Mouse (Mus musculus): ENCODE results near the gene Slain2. TPM values are rescaled to one million over a fixed set of nuclear protein-coding genes. Genes with fewer than 3 reads are reported as not detected.

The Slain2 gene
- polyA plus RNA-seq, 1 experiment from 2014 or later: 17.4 TPM

DNA sequence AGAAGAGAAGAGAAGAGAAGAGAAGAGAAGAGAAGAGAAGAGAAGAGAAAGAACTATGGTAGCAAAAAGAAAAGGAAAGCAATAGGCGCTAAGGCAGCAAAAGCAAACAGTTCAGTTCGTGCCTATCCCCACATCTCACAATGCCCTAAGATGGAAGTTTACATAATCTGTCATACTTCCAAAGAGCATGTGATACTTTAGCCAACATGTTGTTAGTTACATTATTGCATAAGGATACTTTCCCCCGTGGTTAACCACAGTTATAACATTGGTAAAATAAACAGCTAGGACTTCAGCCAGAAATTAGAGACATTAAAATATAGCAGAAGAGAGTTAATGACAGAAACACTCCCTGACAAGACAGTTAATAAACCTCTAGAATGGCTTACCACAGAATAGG lies 30.4 kb upstream of the Slain2 start:
- no peak overlapping the region for H3K27ac ChIP-seq (replicated peaks)
- peaks cover 12% of the 10 kb centered on the region for H3K4me1 ChIP-seq (replicated peaks)
- H3K9me3 ChIP-seq: no peaks in the 10 kb centered on the region
- H3K4me3 ChIP-seq: no peak overlapping the region
- H3K9ac ChIP-seq: no peak overlapping the region
- no peak for ATAC-seq (ENCODE audit: low read depth)
- WGBS: 85% methylated on average over 3 of the region's 3 CpGs
- no peaks in the 10 kb centered on the region for H3K36me3 ChIP-seq
- H3K27me3 ChIP-seq: 0 out of 2 replicates have a peak, but pooled peaks cover 4% of the 10 kb centered on the region
- H3K4me2 ChIP-seq: no peak overlapping the region

DNA sequence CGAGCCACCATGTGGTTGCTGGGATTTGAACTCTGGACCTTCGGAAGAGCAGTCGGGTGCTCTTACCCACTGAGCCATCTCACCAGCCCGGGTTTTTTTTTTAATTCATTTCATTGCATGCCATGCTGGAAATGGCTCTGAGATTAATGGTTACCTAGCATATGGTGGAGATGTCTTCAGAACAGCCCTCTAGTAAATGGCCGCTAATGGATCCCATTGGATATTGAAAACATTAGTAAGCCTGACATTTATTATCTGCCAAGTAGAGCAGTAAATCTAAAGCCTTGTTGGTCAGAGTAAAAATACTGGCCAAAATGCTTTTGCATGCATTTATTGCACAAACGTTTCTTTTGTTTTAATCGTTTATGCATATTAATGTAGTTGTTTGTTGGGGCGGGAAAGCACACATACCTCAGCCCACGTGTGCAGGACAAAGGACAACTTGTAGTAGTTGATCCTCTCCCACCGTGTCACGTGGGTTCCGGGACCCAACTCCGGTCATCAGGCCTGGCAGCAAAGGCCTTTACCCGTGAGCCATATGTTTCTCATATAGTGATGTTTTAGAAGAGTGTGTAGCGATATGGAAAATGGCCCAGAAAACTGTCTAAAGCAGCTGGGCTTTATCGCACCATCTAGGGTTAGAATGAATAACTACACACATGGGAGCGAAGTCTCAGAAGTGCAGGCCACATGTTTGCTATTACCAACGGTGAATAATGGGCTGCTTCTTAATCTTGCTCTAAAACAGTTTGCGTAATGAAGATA lies 27.5 kb upstream of the Slain2 start:
- 49% methylated on average over 19 of the region's 19 CpGs for WGBS
- Histone ChIP-seq H3K9me3 (no peaks in the 10 kb centered on the region), H3K4me3 (no peak overlapping the region), H3K27ac (replicated peaks) (peak overlapping the region; percentile 35; the same call in 1 of the 2 replicates), H3K27me3 (no peaks in the 10 kb centered on the region), H3K36me3 (no peaks in the 10 kb centered on the region), H3K4me1 (replicated peaks) (peaks cover 12% of the 10 kb centered on the region), H3K4me2 (no peak overlapping the region), H3K9ac (no peak overlapping the region)
- peak; percentile 74 for ATAC-seq (ENCODE audit: low read depth)

DNA sequence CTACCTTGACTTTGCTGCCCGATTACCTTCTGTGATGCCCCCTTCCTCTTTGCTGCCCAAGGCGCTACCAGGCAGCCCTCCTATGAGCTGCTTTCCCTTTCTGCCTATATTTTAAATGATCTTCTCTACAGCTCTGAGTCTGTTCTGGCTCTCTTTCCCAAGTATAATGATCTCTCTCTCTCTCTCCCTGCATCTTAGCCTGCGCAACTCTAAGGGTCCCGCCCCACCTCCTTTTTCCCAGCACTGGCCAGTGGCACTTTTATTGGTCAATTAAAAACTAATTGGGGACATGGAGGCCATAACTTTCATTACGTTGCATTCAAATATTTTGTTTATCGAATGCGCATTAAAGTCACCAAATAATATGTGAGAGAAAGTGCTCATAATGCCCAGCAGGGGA lies 25.8 kb upstream of the Slain2 start:
- 0 out of 2 replicates have a peak overlapping the region, but pooled peaks have one; percentile 14 for H3K27ac ChIP-seq (replicated peaks)
- no peak overlapping the region for H3K4me2 ChIP-seq
- no peaks in the 10 kb centered on the region for H3K36me3 ChIP-seq
- H3K27me3 ChIP-seq: no peaks in the 10 kb centered on the region
- ATAC-seq (ENCODE audit: low read depth): no peak
- H3K4me1 ChIP-seq (replicated peaks): peaks cover 12% of the 10 kb centered on the region
- H3K9ac ChIP-seq: no peak overlapping the region
- H3K4me3 ChIP-seq: no peak overlapping the region
- no peaks in the 10 kb centered on the region for H3K9me3 ChIP-seq
- WGBS: 83% methylated on average over 7 of the region's 7 CpGs

DNA sequence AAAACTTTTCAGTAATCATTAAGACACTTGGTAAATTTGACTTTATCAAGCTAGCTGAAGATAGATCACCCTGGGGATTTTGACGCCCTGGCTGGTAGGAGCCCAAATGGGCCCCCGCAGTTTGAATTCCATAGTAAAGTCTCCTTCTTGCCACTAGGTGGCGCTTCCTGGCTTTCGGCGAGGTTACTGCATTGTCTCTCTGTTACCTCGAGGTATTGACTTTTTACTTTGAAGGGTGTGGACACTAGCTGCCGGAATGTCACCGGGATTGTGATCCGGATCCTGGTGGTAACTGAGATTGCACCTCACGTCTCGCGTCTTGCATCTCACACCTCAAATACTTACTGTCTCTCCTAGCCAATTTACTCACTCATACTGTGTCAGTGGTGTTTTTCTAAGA lies 22.6 kb upstream of the Slain2 start:
- Histone ChIP-seq H3K27me3 (no peaks in the 10 kb centered on the region), H3K4me3 (no peak overlapping the region), H3K4me1 (replicated peaks) (peaks cover 12% of the 10 kb centered on the region), H3K9ac (no peak overlapping the region), H3K4me2 (no peak overlapping the region), H3K9me3 (no peaks in the 10 kb centered on the region), H3K36me3 (no peaks in the 10 kb centered on the region), H3K27ac (replicated peaks) (no peak overlapping the region)
- WGBS: 7% methylated on average over 12 of the region's 12 CpGs
- ATAC-seq (ENCODE audit: low read depth): peak; percentile 57; the same call in 1 of the 2 replicates

DNA sequence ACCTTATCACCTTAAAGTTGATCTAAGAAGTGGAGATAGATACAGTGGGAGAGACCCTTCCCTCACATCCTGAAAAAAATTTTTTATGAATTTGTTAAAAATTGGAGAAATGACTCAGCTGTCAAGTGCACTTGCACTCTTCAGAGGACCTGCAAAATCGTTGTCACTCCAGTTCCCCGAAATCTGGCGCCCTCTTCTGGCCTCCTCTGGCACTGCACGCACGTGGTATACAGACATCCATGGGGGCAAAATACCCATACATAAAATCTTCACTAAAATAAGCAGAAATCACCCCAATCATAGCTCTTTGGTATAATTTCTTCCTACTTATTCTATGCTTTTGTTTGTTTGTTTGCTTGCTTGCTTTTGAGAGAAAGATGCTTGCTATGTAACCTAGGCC lies 20.1 kb upstream of the Slain2 start:
- no peaks in the 10 kb centered on the region for H3K4me1 ChIP-seq (replicated peaks)
- no peak for ATAC-seq (ENCODE audit: low read depth)
- no peak overlapping the region for H3K4me3 ChIP-seq
- H3K36me3 ChIP-seq: no peaks in the 10 kb centered on the region
- 61% methylated on average over 5 of the region's 5 CpGs for WGBS
- no peak overlapping the region for H3K27ac ChIP-seq (replicated peaks)
- H3K9me3 ChIP-seq: no peaks in the 10 kb centered on the region
- no peak overlapping the region for H3K9ac ChIP-seq
- H3K4me2 ChIP-seq: no peak overlapping the region
- no peaks in the 10 kb centered on the region for H3K27me3 ChIP-seq

DNA sequence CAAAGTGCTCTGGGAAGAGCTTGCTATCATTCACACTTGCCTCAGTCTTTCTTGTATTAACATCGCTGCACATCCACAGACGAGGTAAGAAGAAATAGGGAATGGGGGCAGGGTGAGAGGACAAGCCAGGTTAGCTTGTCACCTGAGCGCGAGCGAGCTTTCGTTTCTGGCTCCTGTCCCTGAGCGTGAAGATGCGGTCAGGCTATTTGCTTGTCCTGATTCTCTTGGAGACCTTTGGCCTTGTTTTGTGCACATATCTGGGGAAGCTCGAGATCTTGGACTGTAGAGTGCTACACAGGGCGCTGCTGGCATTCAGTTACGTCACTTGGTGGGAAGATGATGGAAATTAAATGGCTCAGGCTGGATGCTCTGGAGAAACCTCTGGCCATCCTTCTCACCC lies 18.8 kb upstream of the Slain2 start:
- Histone ChIP-seq H3K36me3 (no peaks in the 10 kb centered on the region), H3K9ac (no peak overlapping the region), H3K27me3 (no peaks in the 10 kb centered on the region), H3K4me3 (no peak overlapping the region), H3K4me2 (no peak overlapping the region), H3K9me3 (no peaks in the 10 kb centered on the region), H3K27ac (replicated peaks) (no peak overlapping the region), H3K4me1 (replicated peaks) (no peaks in the 10 kb centered on the region)
- WGBS: 93% methylated on average over 11 of the region's 11 CpGs
- no peak for ATAC-seq (ENCODE audit: low read depth)

DNA sequence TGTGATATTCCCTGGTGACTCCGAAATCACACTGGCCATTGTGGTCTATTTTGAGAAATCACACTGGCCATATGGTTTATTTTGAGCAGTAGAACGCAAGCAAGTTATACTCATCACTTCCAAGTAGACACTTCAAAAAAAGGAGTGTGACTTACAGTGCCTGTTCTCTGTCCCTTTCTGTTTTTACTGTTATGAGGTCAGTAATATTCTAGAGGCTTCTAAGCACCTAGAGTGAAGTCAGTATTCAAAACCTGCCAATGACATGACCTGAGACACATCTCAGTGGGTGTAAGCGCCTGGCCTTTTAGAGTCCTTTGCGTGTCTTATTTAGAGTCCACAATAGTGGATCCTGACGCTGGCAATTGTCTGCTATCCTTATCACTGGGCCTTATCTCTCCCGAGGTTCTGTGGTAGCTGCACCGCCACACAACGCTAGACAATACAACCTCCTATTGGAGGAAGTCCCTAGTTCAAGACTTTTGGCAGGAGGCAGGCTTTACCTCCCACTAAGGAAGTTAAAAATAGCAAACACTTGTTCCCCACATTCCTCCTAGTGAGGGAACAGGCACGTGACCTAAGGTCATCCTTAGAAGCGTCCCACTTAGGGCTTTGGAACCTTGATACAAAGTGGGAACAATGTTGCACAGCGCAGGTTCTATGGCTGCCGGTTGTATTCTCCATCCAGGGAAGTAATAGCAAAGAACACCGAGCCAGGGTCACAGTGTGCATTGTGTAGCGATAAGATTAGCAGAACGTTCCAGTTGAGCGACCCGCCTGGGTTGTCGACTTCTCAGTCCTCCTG lies 17.4 kb upstream of the Slain2 start:
- Histone ChIP-seq H3K27ac (replicated peaks) (no peak overlapping the region), H3K9me3 (no peaks in the 10 kb centered on the region), H3K4me2 (no peak overlapping the region), H3K36me3 (no peaks in the 10 kb centered on the region), H3K4me3 (no peak overlapping the region), H3K27me3 (no peaks in the 10 kb centered on the region), H3K4me1 (replicated peaks) (no peaks in the 10 kb centered on the region), H3K9ac (no peak overlapping the region)
- WGBS: 87% methylated on average over 18 of the region's 18 CpGs
- ATAC-seq (ENCODE audit: low read depth): no peak

DNA sequence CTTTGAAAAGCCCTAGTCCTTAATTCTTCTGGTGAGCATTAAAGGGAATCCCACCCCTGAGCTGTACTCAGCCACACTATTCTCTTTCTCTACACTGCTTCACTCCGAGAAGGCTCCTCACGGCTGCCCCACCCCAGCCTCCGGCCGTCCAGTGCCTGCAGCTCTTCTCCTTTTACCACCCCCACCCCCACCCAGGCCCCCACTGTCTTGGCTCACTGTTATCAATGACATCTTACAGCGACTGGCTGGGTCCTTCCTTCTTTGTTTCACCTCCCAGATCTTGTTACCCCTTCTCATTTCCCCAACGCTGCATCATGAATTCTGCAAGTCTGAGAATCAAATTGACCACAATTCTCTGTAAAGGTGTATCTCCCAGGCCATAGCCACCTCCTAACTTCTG lies 16.1 kb upstream of the Slain2 start:
- Histone ChIP-seq H3K9ac (no peak overlapping the region), H3K4me2 (no peak overlapping the region), H3K4me3 (no peak overlapping the region), H3K9me3 (no peaks in the 10 kb centered on the region), H3K4me1 (replicated peaks) (no peaks in the 10 kb centered on the region), H3K27me3 (no peaks in the 10 kb centered on the region), H3K27ac (replicated peaks) (no peak overlapping the region), H3K36me3 (no peaks in the 10 kb centered on the region)
- WGBS: 57% methylated on average over 6 of the region's 6 CpGs
- ATAC-seq (ENCODE audit: low read depth): no peak

DNA sequence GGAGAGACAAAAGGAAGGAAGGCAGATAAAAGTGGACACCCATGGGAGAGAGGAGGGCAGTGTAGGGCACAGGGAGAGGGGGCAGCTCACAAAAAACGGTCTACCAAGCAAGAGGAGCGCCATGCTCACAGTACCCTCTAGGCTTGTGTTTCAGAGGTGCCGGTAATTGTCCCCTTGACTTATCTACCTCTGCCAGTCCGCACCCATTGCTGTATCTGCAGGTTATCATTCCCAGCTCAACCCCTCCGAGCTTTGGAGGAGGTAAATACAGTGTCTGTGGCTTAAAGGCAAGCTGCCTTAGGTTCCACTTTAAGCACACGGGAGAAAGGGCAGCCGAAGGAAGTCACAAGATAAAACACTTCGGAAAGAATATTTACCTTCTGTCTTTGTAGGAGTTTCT lies 14.8 kb upstream of the Slain2 start:
- Histone ChIP-seq H3K27ac (replicated peaks) (no peak overlapping the region), H3K4me2 (no peak overlapping the region), H3K27me3 (no peaks in the 10 kb centered on the region), H3K4me3 (no peak overlapping the region), H3K4me1 (replicated peaks) (no peaks in the 10 kb centered on the region), H3K9ac (no peak overlapping the region), H3K9me3 (no peaks in the 10 kb centered on the region), H3K36me3 (no peaks in the 10 kb centered on the region)
- 91% methylated on average over 8 of the region's 8 CpGs for WGBS
- ATAC-seq (ENCODE audit: low read depth): no peak

DNA sequence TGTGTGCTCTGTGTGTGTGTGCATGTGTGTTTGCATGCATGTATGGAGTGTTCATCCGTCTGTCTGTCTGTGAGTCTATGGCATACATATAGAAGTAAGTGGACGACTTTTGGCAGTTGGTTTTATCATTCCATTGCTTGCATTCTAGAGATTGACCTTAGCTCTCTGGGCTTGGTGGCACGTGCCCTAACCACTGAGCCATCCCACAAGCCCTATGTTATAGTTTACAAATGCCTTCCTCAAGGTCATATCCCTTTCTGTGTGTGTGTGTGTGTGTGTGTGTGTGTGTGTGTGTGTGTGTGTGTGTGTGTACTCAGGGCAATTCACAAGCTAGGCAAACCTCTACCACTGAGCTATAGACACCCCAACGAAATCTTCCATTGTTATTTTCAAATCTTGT lies 12.2 kb upstream of the Slain2 start:
- 93% methylated on average over 4 of the region's 4 CpGs for WGBS
- ATAC-seq (ENCODE audit: low read depth): no peak
- Histone ChIP-seq H3K9ac (no peak overlapping the region), H3K27me3 (no peaks in the 10 kb centered on the region), H3K4me1 (replicated peaks) (no peaks in the 10 kb centered on the region), H3K4me3 (no peak overlapping the region), H3K27ac (replicated peaks) (no peak overlapping the region), H3K4me2 (no peak overlapping the region), H3K36me3 (no peaks in the 10 kb centered on the region), H3K9me3 (no peaks in the 10 kb centered on the region)

DNA sequence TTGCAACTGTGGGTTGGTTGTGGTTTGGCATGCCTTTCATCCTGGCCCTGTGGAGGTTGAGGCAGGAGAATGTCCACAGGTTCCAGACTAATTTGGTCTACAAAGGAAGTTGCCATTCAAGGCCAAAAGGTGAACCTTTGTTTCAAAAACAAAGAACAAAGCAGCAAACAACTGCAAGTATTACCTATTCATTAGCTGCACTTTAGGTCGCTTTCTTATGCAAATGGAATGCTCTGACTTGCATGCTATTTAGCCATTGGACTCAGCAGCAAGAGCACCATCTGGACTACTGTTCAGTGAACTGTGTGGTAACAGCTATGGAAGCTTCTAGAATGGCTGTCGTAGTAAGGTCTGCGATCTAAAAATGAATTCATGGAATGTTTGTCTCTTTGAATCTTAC lies 11.8 kb upstream of the Slain2 start:
- Histone ChIP-seq H3K27me3 (no peaks in the 10 kb centered on the region), H3K27ac (replicated peaks) (no peak overlapping the region), H3K36me3 (no peaks in the 10 kb centered on the region), H3K4me2 (no peak overlapping the region), H3K4me1 (replicated peaks) (no peaks in the 10 kb centered on the region), H3K9ac (no peak overlapping the region), H3K9me3 (no peaks in the 10 kb centered on the region), H3K4me3 (no peak overlapping the region)
- 30% methylated on average over 3 of the region's 3 CpGs for WGBS
- no peak for ATAC-seq (ENCODE audit: low read depth)

DNA sequence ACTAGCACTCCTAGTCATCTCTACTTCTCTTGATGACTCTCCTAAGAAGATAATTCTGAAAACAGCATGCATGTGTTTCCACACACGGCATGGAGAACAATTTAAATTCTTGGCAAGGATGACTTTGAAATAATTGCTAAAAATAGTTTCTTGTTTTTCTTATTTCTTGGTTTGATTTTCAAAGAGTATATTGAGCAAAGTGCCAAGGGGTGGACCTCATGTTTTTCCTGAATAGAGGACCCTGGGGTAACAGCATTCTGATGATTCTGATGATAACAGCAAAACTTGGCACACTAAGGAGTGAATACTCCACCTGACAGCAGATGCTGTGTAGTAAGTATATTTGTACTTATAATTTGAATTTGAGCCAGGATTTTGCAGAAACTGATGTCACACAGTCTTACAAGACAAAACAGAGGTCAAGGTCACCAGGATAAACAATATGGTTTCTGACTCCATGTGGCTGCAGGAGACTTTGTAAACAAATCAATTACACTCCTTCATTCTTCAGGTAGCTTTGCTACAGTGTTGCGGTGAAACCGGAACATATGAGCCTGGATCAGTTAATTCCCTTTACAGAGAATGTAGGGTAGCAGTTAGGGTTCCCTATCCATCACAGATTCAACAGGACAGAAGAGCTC lies 11.1 kb upstream of the Slain2 start:
- WGBS: 91% methylated on average over 3 of the region's 3 CpGs
- ATAC-seq (ENCODE audit: low read depth): no peak
- Histone ChIP-seq H3K4me2 (no peak overlapping the region), H3K4me3 (no peak overlapping the region), H3K9me3 (no peaks in the 10 kb centered on the region), H3K27me3 (no peaks in the 10 kb centered on the region), H3K27ac (replicated peaks) (no peak overlapping the region), H3K4me1 (replicated peaks) (no peaks in the 10 kb centered on the region), H3K9ac (no peak overlapping the region), H3K36me3 (no peaks in the 10 kb centered on the region)

All from neural tube, embryonic 13.5 days (tissue).